Mouse (Mus musculus) cerebellum, adult 8-10 months (tissue): Measurements from ENCODE around the gene Ddx25.

Source experiments
- DNase-seq: peaks from one replicate; pipeline ENCODE4 v3.0.0; 2022

Ddx25 gene

DNA sequence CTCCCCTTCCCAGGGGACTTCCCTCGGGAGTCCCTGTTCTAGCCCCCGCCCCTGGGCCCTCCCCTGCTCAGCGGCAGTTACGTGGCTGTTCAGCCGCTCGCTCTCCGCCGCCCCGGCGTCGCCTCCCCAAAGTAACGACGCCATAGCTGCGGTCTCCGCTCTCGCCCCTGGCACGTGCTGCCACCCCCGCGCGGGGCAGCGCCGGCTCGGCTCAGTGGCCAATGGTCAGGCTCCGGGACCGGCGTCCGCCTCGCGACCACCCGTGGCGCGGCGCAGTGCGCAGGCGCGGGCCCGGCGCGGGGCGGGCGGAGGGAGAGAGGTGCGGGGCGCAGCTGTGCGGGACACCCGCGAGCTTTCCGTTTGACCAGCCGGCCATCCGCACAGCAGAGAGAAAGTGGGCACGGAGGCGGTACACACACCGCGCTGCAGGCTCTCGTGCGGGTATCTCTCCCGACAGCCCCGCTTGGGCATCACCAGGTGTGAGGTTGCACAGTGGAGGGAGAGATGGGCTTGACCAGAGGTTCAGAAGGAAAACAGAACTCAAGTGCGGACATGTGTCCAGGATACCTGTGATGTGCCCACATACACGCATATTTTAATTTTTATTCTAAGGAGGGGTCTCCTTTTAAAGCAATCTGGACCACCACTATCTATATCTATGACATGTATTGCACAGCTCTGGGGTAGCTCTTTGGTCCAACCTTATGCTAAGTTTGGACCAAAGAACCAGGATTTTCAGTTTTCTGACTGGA is at the start of gene Ddx25, which contains the start of gene Pus3:
TSS of gene Ddx25 (minus strand) at position 272 of the 752 bp plus-strand sequence.
TSS of gene Pus3 (plus strand) at position 339 of the 752 bp plus-strand sequence.
- peak; percentile 90 for DNase-seq

DNA sequence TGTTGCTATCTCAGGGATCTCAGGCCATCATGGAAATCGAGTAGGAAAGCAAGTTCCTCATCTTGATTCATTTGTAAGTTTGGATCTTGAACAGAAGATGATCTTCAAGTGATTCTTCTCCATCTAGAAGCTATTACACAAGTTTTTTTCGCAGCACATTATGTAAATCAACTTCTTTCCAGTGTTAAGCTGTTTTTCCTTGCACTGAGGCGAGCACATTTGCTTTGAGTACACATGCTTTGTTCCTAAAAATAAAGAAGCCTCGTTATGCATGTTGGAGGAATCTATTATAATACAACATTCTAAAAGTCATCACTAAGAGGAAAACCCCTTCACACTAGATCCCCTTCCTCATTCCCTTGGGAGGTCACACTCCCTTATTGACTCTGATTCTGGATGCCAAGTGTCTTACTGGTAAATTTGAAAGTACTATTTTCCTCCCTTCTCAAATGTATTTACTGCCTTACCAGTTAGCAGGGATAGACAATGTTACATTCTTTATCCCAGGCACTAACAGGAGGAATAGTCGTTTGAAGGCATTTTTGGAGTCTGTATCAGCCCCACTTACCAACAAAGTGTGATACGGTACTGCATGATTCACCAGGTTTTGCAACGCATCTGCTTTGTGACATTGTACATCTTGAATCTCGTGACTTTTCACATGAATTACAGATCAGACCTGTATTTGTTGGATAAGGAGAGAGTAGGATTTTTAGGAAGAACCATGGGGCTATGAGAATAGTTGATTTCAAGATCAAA is 49.5 kb upstream of the Ddx25 start:
- DNase-seq = no peak

DNA sequence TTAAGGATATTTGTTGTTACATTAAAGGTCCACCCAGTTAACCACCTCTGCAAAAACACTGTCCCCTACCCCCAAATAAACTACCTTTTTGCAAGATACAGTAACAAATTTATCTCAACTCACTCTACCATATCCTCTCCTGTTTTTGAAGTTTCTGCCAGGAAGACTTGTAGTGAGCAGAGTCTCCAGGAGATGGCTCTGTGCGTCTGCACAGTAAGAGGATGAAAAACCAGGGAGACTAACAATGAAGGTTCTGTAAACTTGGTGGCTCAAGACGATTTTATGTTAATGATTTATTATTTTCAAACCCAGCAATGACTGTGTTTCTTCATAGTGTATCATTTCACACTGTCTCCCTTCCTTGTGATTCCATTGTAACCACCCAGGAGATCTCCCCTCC is 34.6 kb upstream of the Ddx25 start:
- no peak for DNase-seq

DNA sequence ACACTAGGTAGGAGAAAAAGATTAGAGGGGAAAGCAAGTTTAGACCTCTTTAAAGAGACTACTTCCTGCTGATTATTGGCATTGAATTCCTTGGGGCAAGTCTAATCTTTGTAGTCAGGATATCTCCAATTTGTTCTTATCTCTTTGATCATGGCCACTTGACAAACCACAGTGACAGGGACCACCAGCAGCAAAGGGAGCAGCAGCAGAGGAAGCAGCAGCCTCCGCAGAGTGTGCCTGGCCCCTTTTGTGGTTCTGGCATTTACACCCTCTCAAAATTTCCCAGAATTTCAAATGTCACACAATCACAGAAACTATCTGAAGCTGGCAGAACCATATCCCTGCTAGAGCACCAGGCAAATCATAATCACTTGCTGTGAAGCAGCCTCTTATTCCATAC is 29.3 kb upstream of the Ddx25 start:
- DNase-seq = no peak

DNA sequence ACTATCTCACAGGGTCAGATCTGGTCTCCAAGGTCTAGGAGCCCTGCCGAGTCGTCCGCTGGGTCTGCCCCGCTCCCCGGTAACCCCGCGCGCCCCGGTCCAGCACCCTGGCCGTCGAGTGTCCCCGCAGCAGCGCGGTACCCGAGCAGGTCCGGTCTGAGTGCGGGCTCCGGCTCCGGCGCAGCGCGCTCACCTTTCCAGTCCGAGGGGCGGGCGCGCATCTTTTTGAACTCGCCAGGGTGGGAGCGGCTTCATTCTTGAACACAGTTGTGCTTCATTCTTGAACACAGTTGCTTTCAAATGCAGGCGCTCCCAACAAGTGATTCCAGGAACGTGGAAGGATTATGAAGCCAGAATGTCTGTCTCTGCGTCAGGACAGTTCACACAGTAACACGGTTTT is 16.1 kb upstream of the Ddx25 start:
- no peak for DNase-seq

DNA sequence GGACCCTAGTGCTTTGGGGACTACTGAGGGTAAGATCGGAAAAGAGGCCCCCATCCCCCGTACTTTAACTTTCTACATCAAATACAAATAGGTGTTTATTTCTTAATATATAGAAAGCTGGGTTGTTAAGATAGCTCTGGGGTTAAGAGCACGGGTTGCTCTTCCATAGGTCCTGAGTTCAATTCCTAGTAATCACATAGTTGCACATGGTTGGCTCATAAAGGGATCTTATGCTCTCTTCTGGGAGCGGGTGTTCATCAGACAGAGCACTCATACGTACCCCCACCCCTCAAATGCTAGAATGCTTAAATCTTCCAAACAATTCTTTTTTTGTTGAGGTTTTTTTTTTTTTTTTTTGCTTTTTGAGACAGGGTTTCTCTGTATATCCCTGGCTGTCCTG is 12.3 kb upstream of the Ddx25 start:
- no peak for DNase-seq

DNA sequence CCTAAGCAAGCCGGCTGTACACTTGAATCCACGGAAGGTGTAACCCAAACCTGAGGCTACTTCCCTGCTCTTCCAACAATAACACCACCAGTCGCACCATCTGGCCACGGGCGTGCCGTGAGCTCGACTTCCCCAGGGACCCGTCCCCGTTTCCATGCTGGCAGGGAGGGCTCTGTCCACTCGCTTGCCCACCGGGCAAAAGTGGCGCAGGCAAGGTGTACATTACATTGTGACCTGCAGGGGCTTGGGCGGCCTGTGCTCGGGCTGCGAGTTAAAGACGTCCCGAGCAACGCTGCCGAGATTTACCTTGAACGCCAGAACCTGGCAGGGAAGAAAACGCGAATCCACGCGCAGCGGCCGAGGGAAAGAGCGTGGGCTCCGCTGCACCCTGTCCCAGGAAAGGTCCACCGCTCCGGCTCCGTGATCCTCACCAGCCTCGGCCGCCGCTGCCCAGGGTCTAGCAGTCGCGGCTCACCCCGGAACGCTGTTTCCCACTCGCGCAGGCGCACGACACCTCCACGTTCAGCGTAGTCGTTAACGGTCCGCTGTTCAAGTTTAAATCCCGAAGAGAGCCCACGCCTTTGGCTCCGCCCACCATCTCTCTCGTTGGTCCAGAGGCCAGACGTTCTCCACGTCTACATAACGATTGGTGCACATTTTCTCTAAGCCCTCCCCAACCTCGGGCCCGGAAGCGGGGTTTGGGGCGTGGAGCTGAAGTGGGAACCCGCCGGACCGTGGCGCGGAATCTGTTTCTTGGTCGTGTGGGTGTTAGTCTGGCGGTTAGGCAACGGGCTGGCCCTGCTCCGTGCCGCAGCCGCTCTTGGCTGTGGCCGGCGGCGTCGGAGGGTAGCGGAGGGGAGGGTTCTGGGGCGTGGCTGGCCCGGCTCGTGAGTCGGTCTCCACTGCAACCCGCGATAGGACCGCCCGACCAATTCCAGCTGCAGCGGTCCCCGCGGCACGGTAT is 11.5 kb upstream of the Ddx25 start, which contains the start of the genes Pate2 and Hyls1:
TSS of gene Pate2 (plus strand) at position 714 of the 964 bp plus-strand sequence.
TSS of gene Hyls1 (minus strand) at position 828 of the 964 bp plus-strand sequence.
- DNase-seq = peak; percentile 90

DNA sequence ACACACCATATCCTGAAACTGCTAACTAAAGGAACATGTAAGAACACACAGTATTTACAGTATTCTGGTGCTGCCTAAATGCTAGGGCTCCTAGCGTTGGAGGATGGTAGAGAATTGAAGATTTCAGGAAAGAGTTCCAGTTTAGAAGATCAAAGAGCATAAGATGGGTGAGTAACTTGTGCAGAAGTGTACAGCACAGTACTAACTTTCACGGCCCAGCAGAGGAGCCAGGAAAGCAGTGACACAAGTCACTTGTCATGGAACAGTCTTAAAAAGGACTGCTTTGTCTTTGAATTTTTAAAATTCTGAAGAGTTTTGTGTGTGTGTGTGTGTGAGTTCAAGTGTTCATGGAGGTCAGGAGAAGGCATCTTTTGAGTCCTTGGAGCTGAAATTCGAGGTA is 9.7 kb upstream of the Ddx25 start:
- no peak for DNase-seq

DNA sequence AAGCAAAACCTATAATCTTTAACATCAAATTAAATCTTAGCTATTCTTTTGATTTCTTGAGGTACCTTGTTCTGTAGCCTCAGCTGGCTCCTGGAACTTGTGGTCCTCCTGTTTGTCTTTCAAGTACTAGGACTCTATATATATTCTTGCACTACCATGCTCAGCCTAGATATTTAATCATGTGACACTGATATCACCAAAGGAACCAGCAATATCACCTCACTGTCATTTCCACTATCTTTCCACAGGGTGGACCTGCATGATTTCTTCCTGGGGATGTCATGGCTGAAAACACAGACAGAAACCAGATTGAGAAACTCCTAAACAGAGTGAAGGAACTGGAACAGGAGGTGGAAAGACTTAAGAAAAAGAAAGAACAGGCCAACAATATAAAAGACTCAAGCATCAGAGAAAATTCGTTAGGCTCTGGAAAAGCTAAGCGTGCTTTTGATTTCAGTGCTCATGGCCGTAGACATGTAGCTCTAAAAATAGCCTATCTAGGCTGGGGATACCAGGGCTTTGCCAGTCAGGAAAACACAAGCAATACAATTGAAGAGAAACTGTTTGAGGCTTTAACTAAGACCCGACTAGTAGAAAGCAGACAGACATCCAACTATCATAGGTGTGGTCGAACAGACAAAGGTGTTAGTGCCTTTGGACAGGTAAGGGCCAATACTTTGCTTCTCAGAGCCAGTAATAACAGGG is 6.4 kb upstream of the Ddx25 start:
- no peak for DNase-seq

DNA sequence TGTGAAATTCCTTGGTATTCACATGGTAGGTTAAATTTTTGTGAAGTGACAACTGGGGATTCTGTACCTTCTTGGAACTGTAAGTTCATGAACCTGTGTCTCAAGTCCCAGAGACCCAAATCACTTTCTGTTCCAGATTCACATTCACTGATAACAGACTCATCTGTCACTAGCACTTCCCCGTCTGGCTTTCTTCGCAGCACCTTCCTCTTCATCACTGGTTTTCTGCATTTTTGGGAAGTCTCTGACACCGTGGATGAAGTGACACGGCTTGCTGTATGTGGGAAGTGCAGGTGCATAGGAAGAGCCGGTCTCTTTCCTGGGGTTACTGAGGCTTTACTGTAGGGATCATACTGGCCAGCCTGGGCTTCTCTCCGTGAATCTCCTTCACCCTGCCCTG is 3.3 kb upstream of the Ddx25 start:
- DNase-seq = no peak

DNA sequence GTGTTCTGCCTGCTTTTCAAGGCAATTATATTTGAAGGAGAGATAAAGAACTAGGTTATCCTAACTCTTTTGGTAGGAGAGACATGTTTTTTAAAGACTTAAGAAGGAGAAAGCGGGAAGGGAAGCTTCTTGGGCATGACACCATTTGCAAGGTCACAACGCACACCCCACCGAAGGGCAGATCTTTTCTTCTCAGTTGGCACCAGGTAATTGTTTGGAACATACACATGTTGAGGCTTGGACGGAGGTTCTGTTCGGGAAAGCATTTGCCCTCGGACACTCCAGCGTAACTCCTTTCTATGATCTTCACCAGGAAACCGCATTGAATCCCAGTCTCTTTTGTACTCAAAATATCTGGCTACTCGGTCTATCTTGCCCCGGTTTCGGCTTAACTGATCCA is 2.7 kb upstream of the Ddx25 start:
- DNase-seq = no peak

DNA sequence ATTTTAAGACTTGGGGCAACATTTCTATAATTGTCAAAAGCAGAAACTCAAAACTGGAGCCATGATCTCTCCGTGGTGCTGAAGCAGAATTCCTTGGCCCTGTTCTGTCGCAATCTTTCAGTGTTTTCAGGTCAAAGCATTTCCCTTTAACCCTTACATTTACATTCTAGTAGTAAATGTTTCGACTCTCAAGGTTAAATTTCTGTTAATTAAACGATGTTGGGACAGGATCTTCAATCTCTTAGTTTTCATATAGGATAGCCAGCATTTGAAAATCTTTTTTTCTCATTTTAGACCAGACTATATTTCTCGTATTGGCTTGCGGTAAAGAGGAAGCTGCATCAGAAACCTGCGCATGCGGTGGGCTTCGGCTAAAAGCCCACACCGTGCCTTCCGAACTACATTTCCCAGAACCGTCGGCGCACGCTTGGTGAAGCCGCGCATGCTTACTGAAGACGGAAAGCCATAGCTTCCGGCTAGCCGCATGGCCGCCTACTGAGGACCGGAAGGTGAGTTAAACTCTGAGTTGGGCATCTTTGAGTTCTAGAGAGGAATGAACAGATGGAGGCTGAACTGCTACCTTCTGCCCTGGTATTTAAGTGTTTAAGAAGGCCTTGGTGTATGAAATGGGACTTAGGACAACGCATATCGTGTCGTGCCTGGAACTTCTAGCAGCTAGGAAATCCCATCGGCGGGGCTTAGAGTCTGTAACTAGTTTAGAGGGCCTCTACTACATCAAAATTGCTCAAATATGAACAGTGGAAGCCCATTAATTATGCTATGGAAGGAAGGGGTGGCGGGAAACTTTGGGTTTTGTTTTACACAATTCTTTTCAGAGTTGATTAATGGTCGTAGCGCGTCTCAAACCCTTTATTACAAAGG is 922 bp upstream of the Ddx25 start:
- DNase-seq = peak; percentile 80

DNA sequence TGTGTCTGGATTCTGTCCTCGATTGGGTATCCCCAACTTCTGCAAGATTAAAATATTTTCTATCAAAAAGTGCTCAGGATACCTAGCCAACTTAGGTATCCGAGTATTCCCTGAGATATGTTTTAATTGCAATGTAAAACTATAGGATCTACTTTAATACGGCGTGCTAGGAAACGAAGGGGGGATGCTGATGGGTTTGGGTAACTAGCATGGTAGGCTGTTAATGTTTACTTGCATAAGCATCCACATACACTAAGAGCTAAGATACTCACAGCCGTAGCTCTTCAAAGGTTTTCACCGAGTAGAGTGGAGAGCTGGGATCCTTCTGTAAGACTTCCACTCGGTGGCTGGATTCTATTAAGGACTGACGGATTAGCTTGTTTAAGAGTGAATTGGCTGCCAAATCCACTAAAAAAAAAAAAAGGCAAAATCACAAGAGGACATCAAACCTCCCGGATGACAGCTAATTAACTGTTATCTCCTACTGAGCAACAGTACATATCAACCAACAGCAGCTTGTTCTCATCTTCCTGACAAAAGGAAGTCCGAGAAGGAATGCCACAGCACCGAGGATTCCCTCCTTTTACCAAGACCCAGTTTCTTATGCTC is 1.7 kb downstream of the Ddx25 start:
- no peak for DNase-seq

DNA sequence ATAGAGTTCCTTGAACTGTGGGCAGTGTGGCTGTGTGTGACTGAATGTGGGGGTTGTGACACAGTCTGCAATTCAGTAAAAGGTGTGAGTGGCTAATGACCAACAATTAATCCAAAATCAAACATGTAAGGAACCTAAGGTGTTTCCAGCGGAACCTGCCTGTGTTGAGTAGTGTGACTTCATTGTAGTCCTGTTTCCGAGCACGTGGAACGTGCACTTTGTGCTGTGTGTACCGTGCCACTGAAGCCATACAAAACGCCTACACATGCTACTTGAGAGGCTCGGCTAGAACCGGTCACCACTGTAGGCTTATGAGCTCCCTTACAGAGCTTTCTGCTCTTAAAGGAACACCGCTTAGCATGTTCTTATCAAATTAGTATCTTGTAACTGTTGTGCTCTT is 9.9 kb downstream of the Ddx25 start:
- no peak for DNase-seq

DNA sequence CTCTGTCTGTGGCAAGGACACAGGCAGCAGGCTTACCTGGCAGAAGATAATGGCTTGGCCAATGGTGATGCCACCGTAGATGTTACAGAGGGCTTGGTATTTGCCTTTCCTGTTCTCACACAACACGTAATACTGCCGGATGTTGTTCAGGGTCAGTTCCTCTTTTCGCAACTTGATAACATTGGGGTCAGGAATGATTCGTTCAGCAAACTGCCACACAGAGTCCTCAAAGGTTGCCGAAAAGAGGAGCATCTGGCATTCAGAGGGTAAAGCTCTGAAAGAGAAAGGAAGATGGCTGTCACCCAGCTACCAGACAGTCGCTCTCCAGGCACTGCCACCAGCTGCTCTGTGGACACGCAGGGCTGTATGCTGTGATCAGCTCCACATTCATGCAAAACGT is 11.6 kb downstream of the Ddx25 start:
- no peak for DNase-seq

DNA sequence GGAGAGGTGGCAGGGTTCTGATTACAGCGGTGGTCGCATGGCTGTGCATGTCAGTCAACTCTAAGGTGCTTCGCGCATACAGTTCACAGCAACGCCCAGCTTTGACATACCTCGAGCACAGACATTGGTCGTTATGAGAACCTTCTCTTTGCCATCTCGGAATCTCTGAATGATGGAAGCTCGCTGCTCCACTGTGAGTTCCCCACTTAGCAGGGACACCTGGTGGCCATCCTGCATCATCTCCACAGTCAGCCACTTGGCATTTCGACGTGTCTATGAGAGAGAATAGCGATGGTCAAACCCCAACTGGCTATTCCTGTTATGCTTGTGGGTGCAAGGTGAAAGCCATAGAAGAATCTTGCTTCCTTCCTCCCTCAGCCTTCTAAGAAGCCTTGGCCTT is 12.6 kb downstream of the Ddx25 start:
- no peak for DNase-seq

DNA sequence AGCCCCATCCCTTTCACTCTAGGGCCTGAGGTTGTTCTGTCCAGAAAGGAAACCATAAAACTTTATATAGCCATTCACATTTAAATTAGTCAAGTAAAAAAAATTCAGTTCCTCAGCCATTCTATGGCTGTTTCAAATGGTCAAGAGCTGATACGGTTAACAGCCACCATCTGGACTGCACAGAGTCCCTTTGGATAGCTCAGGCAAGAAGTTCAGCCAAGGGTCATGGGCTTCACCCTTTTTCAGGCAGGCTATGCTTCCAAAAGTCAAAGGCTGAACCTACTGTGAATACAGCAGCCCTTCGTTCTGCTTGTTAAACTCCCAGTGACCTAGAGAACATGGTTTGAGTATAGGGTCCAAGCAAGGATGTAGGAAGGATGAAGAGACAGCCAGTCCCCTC is 13.7 kb downstream of the Ddx25 start:
- no peak for DNase-seq

DNA sequence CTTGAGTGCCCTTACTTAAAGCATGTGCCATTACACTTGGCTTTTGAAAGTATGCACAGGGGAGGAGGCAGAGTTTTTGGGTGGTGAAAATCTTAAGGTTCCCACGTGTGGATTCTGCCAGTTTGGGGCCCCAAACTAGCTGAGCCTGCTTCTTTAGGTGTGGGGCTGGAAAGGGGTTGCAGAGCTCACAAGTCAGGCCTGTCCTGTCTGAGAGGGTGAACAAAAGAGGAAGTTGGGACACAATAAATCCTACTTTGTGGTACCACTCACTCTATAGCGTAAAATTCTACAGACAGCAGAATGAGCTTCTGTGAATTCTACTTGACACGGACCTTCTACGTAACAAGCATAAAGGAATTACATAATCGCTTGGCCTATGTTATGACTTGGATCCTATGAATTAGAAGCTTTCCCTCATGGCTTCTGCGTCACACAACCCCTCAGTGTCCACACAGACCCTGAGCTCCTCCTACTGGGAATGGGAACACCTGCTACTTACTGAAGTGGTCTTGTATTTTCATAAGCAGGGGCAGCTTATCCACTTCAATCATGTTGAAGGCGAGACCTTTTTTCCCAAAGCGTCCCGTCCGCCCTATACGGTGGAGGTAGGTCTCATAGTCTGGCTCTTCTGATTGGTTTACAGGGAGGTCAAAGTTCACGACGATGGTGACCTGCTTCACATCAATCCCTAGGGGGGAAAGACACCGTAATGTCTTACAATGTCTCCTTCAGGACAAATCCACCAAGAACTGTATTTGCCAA is 15.0 kb downstream of the Ddx25 start:
- DNase-seq = no peak

DNA sequence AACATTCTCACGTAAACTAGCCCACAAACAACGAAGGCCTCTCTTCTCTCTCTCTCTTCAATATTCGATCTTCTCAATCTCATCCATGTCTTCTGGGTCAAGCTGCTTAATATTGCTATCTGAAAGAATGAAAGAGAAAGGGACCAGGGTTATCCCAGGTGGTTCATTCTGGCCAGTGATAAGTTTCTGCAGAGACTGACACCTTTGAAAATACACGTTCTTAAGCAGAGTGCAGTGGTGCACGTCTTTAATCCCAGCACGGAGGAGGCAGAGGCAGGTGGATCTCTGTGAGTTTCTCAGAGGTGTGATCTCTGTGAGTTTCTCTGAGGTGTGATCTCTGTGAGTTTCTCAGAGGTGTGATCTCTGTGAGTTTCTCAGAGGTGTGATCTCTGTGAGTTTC is 16.4 kb downstream of the Ddx25 start:
- no peak for DNase-seq

DNA sequence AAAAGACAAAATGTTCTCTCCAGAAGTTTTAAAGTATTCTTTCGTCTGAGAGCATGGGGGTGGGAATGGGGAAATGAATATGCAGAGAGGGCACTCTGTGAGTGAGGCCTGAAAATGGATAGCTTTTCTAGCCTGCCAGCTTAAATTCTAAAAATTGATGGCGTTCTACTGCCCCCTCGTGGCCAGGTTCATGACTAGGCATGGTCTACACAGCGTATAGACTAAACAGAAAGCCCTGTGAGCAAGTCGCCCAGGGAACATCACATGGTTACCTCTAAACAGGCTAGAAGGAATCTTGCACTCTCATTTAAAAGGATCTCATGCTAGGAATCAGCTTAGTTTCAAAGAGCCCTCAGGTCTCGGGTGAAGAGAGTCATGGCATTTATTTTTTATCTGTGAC is 16.8 kb downstream of the Ddx25 start:
- DNase-seq = peak; percentile 80
